Mouse (Mus musculus): ENCODE results near the gene Ssr2. TPM values are rescaled to one million over a fixed set of nuclear protein-coding genes. Genes with fewer than 3 reads are reported as not detected.

Ssr2 gene
- total RNA-seq (2014; rRNA removed) (90.0 and 110 TPM in 2 replicates), polyA plus RNA-seq (2012; rRNA removed) (155 and 176 TPM in 2 replicates)

DNA sequence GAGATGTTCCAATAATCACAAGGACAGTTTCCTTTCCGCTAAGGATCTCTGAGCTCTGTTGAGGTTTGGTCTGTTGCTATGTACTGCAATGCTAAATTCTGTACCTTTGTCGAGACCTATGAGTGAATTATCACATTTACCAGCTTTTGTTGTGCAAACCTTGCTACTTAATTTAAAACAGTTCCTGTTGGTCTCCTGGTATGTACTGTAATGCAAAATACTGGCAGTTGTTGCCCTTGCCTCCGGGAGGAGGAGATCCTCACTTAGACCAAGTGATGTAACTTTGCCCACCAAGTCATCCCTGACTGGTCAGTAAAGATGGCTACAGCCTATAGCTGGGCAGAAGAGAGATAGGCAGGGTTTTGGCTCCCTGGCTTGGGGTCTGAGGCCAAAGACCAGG, at the start of gene Ssr2:
TSS of gene Ssr2 (plus strand) at position 337 of the 400 bp plus-strand sequence.
- H3K4me3 ChIP-seq (ENCODE audit: insufficient read depth, low read depth, low read length), result no peak within 1 kb of the TSS
- TF ChIP-seq CTCF (IDR thresholded peaks at IDR 0.05; ENCODE audit: low read depth, low read length) (no peak), POLR2A (IDR thresholded peaks at IDR 0.05; ENCODE audit: extremely low read depth, insufficient read depth, low read length) (no peak)

DNA sequence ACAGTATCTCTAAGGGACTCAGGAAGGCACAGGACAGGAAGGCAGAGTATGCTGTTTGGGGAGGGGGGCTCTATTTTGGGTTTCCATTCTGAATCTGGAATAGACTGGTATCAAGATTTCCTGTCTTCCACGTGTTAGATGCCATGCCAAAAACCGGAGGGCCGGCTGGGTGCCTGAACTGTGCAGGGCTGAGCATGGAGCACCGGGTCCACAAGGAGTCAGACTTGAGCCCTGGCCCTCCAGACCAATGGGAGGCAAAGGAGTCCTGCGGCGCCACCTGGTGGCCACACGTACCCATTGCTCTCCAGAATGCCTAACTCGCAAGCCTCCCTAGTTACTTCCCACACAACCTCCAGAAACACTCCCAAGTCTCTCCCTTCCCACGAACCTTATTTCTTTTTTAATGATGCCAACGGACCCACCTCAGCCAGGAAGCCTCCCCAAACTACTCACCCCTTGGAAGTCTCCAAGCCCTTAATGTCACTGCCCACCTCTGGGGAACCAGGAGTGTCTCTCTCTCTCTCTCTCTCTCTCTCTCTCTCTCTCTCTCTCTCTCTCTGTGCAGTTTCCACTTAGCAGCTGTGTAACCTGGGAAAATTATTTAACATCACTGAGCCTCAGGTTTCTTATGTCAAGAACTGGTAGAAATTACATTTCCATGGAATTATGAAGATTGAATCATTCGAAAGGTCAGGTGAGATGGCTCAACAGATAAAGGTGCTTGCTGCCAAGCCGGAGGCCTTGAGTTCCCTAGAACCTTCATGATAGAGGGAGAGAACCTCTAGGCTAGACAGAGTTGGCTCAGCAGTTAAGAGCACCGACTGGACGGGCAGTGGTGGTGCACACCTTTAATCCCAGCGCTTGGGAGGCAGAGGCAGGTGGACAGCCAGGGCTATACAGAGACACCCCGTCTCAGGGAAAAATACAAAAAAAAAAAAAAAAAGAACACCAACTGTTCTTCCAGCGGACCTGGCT, 49.2 kb upstream of the Ssr2 start:
- TF ChIP-seq CTCF (IDR thresholded peaks at IDR 0.05; ENCODE audit: low read depth, low read length) (peak; percentile 100), POLR2A (IDR thresholded peaks at IDR 0.05; ENCODE audit: extremely low read depth, insufficient read depth, low read length) (no peak)
- H3K79me2 ChIP-seq (ENCODE audit: control insufficient read depth, insufficient read depth, low read length), result no peaks in the 10 kb centered on the region
- H3K27me3 ChIP-seq (ENCODE audit: control insufficient read depth, insufficient read depth, low read length), result no peaks in the 10 kb centered on the region
- no peak overlapping the region for H3K9ac ChIP-seq (ENCODE audit: low read depth, low read length)
- 35% methylated on average over 17 of the region's 17 CpGs for WGBS
- no peak overlapping the region for H3K27ac ChIP-seq (replicated peaks; ENCODE audit: insufficient read depth, low read depth, low read length)
- no peaks in the 10 kb centered on the region for H3K36me3 ChIP-seq (ENCODE audit: control insufficient read depth, insufficient read depth, low read length)
- H3K4me3 ChIP-seq (ENCODE audit: insufficient read depth, low read depth, low read length), result no peak overlapping the region
- peak; percentile 71 for DNase-seq (ENCODE audit: extremely low read depth, low read depth, low spot score)
- H3K4me1 ChIP-seq (ENCODE audit: control insufficient read depth, insufficient read depth, low read length), result no peaks in the 10 kb centered on the region

More for the DNA sequence above, at the start of gene Ssr2:
- Histone ChIP-seq H3K27me3 (ENCODE audit: control insufficient read depth, insufficient read depth, low read length) (no peaks in the 10 kb centered on the region), H3K36me3 (ENCODE audit: control insufficient read depth, insufficient read depth, low read length) (no peaks in the 10 kb centered on the region), H3K4me1 (ENCODE audit: control insufficient read depth, insufficient read depth, low read length) (no peaks in the 10 kb centered on the region), H3K79me2 (ENCODE audit: control insufficient read depth, insufficient read depth, low read length) (no peaks in the 10 kb centered on the region), H3K9ac (ENCODE audit: low read depth, low read length) (no peak within 1 kb of the TSS), H3K27ac (replicated peaks; ENCODE audit: insufficient read depth, low read depth, low read length) (no peak within 1 kb of the TSS)
- 92% methylated on average over 3 of the region's 3 CpGs for WGBS
- DNase-seq (ENCODE audit: extremely low read depth, low read depth, low spot score), result no peak

DNA sequence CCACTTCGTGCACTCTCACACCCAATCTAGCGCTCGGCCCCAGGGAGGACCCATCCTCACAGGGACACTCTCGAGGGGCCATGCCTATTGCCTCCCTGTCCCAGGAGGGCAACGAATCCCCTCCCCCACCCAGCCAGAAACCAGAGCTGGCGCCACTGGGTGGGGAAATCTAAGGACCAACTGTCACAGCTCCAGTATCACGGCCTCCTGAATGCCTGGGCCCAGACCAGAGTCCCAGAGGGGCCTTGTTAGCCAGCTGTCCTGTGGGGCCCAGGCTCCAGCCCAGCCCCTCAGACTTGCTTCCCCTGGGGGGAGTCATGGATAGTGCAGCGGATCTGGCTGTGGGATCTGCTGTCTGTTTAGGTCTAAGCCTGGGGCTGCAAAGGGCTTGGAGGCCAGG, 48.1 kb upstream of the Ssr2 start:
- Histone ChIP-seq H3K79me2 (ENCODE audit: control insufficient read depth, insufficient read depth, low read length) (no peaks in the 10 kb centered on the region), H3K27ac (replicated peaks; ENCODE audit: insufficient read depth, low read depth, low read length) (no peak overlapping the region), H3K36me3 (ENCODE audit: control insufficient read depth, insufficient read depth, low read length) (no peaks in the 10 kb centered on the region), H3K9ac (ENCODE audit: low read depth, low read length) (no peak overlapping the region), H3K4me1 (ENCODE audit: control insufficient read depth, insufficient read depth, low read length) (no peaks in the 10 kb centered on the region), H3K27me3 (ENCODE audit: control insufficient read depth, insufficient read depth, low read length) (no peaks in the 10 kb centered on the region), H3K4me3 (ENCODE audit: insufficient read depth, low read depth, low read length) (no peak overlapping the region)
- WGBS, result 80% methylated on average over 8 of the region's 8 CpGs
- no peak for DNase-seq (ENCODE audit: extremely low read depth, low read depth, low spot score)
- TF ChIP-seq CTCF (IDR thresholded peaks at IDR 0.05; ENCODE audit: low read depth, low read length), result no peak
- TF ChIP-seq POLR2A (IDR thresholded peaks at IDR 0.05; ENCODE audit: extremely low read depth, insufficient read depth, low read length), result no peak

DNA sequence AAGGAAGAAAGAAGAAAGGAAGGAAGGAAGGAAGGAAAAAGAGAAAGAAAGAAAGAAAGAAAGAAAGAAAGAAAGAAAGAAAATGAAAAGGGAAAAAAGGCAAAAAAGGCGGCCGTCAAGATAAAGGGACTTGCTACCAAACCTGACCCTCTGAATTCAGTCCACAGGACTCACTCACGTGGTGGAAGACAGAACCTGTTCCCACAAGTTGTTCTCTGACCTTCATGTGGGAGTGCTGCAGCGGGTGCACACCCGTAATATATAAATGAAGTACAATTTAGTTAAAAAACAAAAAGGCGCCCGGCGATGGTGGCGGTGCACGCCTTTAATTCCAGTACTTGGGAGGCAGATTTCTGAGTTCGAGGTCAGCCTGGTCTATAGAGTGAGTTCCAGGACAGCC, 47.0 kb upstream of the Ssr2 start:
- 91% methylated on average over 11 of the region's 11 CpGs for WGBS
- H3K4me1 ChIP-seq (ENCODE audit: control insufficient read depth, insufficient read depth, low read length), result no peaks in the 10 kb centered on the region
- TF ChIP-seq POLR2A (IDR thresholded peaks at IDR 0.05; ENCODE audit: extremely low read depth, insufficient read depth, low read length), result no peak
- TF ChIP-seq CTCF (IDR thresholded peaks at IDR 0.05; ENCODE audit: low read depth, low read length), result no peak
- DNase-seq (ENCODE audit: extremely low read depth, low read depth, low spot score), result no peak
- H3K27me3 ChIP-seq (ENCODE audit: control insufficient read depth, insufficient read depth, low read length), result no peaks in the 10 kb centered on the region
- no peaks in the 10 kb centered on the region for H3K79me2 ChIP-seq (ENCODE audit: control insufficient read depth, insufficient read depth, low read length)
- no peaks in the 10 kb centered on the region for H3K36me3 ChIP-seq (ENCODE audit: control insufficient read depth, insufficient read depth, low read length)
- H3K9ac ChIP-seq (ENCODE audit: low read depth, low read length), result no peak overlapping the region
- no peak overlapping the region for H3K27ac ChIP-seq (replicated peaks; ENCODE audit: insufficient read depth, low read depth, low read length)
- no peak overlapping the region for H3K4me3 ChIP-seq (ENCODE audit: insufficient read depth, low read depth, low read length)

DNA sequence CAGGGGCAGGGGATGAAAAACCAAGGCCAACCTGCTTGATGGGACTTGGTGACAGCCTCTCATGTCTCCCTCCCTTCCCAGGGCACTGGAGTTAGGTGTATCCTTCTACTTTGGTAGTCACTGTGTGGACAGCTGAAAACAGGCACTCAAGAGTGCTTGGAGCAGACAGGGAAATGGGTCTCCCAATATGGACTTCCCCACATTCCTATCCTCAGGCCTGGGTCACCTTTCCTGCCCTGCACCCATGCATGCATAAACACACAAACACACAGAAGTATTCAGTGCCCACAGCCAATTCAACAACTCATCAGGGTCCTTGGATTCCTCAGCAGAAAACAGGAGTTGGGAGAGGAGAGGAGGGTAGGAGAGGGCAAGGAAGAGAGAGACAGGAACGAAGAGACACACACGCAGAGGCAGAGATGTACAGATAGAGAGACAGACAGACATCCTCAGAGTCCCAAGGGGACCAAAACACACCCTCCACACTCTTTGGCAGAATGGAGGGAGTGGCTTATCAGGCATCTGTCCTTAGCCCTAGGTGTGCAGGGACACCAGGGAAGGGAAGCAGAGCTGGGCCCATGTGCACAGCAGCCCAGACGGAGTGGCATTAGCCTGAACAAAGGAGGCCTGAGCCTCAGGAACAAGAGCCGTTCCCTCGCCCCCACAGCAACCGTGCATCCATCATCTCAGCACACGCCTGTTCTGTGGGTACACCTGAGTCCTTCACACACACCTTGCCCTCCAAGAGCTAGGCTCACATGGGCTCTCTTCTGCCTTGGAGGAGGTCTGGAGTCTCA, 46.3 kb upstream of the Ssr2 start:
- no peak overlapping the region for H3K4me3 ChIP-seq (ENCODE audit: insufficient read depth, low read depth, low read length)
- no peak overlapping the region for H3K9ac ChIP-seq (ENCODE audit: low read depth, low read length)
- H3K79me2 ChIP-seq (ENCODE audit: control insufficient read depth, insufficient read depth, low read length), result no peaks in the 10 kb centered on the region
- WGBS, result 91% methylated on average over 7 of the region's 7 CpGs
- TF ChIP-seq CTCF (IDR thresholded peaks at IDR 0.05; ENCODE audit: low read depth, low read length) (no peak), POLR2A (IDR thresholded peaks at IDR 0.05; ENCODE audit: extremely low read depth, insufficient read depth, low read length) (no peak)
- H3K27ac ChIP-seq (replicated peaks; ENCODE audit: insufficient read depth, low read depth, low read length), result no peak overlapping the region
- no peaks in the 10 kb centered on the region for H3K4me1 ChIP-seq (ENCODE audit: control insufficient read depth, insufficient read depth, low read length)
- H3K27me3 ChIP-seq (ENCODE audit: control insufficient read depth, insufficient read depth, low read length), result no peaks in the 10 kb centered on the region
- H3K36me3 ChIP-seq (ENCODE audit: control insufficient read depth, insufficient read depth, low read length), result no peaks in the 10 kb centered on the region
- DNase-seq (ENCODE audit: extremely low read depth, low read depth, low spot score), result no peak

Data from liver, adult 2 months (tissue).